Mouse (Mus musculus) small intestine, adult 2 months (tissue): ENCODE results near the gene Trim5. TPM values are rescaled to one million over a fixed set of nuclear protein-coding genes. Genes with fewer than 3 reads are reported as not detected.
"Not testable (repeated sequence)": the region's sequence is repeated elsewhere in the genome, so short reads cannot be mapped to it uniquely, and the experiment has no call there.

ENCODE experiments used
- H3K27ac ChIP-seq: fragments of 200-500 bp; 2 replicates; pipeline ENCODE4 v1.5.1; 2012; ENCODE audit warnings: low read depth, low read length, control low read depth, inconsistent platforms; ENCODE audit not compliant: insufficient read depth
- H3K27me3 ChIP-seq: fragments of 200-500 bp; 2 replicates; pipeline ENCODE4 v1.6.1; 2012; ENCODE audit warnings: mild to moderate bottlenecking, moderate library complexity, low read length, inconsistent platforms; ENCODE audit not compliant: control insufficient read depth, insufficient read depth
- H3K36me3 ChIP-seq: fragments of 200-500 bp; 2 replicates; pipeline ENCODE4 v1.6.1; 2012; ENCODE audit warnings: mild to moderate bottlenecking, low read length, control low read depth, inconsistent platforms; ENCODE audit not compliant: control insufficient read depth, insufficient read depth
- H3K4me1 ChIP-seq: fragments of 200-500 bp; 2 replicates; pipeline ENCODE4 v1.6.1; 2012; ENCODE audit warnings: low read length, inconsistent platforms, mixed read lengths; ENCODE audit not compliant: control insufficient read depth, insufficient read depth, insufficient read length
- H3K4me3 ChIP-seq: fragments of 200-500 bp; 2 replicates; pipeline ENCODE4 v1.5.1; 2012; ENCODE audit warnings: low read depth, mild to moderate bottlenecking, control low read depth, inconsistent platforms, low read length, moderate library complexity
- CTCF ChIP-seq: fragments of 200-500 bp; IDR thresholded peaks from 2 replicates; pipeline ENCODE4 v1.5.1; 2012; ENCODE audit warnings: low read depth, mild to moderate bottlenecking, control low read depth, inconsistent platforms, low read length, moderate library complexity, mixed read lengths; ENCODE audit not compliant: insufficient replicate concordance, insufficient read length; ENCODE audit errors: extremely low read depth
- POLR2A ChIP-seq: fragments of 200-500 bp; IDR thresholded peaks from 2 replicates; pipeline ENCODE4 v1.6.1; 2012; ENCODE audit warnings: low read depth, mild to moderate bottlenecking, control low read depth, inconsistent platforms, low read length, moderate library complexity
- WGBS: fragments of 180-500 bp; shearing (Covaris S2); methylation state at CpG from one replicate; pipeline ENCODE4 v1.1.7; 2018; 5-methylcytosine and 5-hydroxymethylcytosine counted together
- polyA plus RNA-seq: library from polyadenylated mRNA; depleted of rRNA; stranded (reverse); fragments of >200 nt; gene quantifications from 2 replicates; pipeline ENCODE4 v1.2.3, GENCODE M21; 2012

Trim5 gene
- polyA plus RNA-seq, 1 experiment, result 0.70 TPM

DNA sequence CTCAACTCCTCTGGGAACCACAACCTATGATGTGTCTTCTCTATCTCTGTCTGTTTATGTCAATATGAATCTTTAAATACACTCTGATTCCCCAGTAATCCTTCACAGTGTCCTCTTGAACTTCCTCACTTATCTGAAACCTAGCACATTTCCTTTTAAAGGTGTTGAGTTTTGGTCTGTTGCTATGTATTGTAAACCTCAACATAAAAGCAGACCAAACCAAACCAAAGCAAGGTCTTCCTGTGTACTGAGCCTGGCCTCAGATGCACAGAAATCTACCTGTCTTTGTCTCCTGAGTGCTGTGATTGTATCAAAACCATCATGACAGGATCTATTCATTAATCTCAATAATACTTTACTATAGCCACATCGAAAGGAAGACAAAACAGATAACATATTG, 2.7 kb upstream of the Trim5 start:
- 82% methylated on average over 1 of the region's 1 CpGs for WGBS
- no peak for TF ChIP-seq CTCF
- no peak for TF ChIP-seq POLR2A
- Histone ChIP-seq H3K27me3 (no peaks in the 10 kb centered on the region), H3K27ac (peak overlapping the region; percentile 79), H3K36me3 (no peaks in the 10 kb centered on the region), H3K4me1 (peaks cover 2% of the 10 kb centered on the region; the same call in 1 of the 2 replicates), H3K4me3 (no peak overlapping the region)

DNA sequence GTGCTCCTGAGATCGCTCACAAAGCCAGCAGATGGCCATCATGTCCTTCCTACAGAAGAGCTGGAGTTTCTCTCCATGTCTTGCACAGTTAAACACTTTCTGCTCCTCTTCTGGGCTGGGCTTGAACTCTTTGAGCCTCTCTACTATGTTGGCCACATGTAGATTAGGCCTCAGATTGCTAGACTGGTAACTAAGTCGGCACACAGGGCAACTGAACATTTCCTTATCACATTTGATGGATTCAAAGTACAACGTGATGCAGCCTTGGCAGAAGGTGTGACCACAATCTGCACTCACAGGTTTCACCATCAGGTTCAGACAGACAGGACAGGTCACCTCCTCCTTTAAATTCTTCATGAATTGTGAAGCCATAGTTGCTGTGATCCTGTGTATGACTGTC, 8.5 kb downstream of the Trim5 start:
- not testable (repeated sequence) for H3K27me3 ChIP-seq, H3K36me3 ChIP-seq, H3K4me3 ChIP-seq, H3K4me1 ChIP-seq
- H3K27ac ChIP-seq, result peak overlapping the region; percentile 27; the same call in 1 of the 2 replicates
- 45% methylated on average over 3 of the region's 3 CpGs for WGBS

DNA sequence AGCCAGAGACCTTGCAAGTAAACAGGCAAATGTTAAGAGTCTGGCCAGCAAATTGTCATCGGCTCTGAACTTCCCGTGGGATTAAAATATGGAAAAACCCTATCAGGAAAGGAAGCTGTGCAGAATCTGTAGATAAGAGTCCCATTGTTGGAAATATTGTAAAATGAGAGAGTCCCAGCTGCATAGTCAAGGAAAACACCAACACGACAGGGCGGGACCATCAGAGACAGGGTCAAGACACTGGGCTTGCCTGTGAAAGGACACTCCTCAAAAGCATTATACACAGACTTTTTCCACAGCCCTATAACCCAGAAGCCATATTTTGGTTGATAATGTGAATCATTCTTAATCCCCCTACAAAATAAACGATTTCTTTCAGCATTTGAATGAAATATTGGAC, 22.6 kb downstream of the Trim5 start:
- not testable (repeated sequence) for H3K27me3 ChIP-seq, H3K4me3 ChIP-seq, H3K36me3 ChIP-seq, H3K27ac ChIP-seq, H3K4me1 ChIP-seq
- 74% methylated on average over 5 of the region's 5 CpGs for WGBS

DNA sequence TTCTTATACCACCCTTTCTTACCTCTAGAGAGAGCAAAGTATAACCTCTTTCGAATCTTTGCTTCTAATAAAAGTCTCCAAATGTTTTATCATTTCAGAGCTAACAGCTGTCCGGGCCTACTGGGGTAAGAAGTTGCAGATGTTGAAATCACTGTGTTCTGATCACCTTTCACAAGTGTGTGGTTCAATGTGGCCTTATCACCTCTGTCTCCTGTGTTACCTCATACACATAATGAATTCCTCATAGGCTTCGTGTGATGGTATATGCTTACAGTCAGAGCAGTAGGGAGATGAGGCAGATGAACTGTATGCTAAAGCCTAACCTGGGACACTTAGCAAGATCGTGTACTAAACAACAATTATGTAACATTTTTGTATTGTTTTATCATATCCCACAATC, 27.5 kb downstream of the Trim5 start:
- not testable (repeated sequence) for H3K27ac ChIP-seq, H3K27me3 ChIP-seq, H3K4me1 ChIP-seq, H3K4me3 ChIP-seq, H3K36me3 ChIP-seq
- WGBS, result 80% methylated on average over 4 of the region's 4 CpGs

DNA sequence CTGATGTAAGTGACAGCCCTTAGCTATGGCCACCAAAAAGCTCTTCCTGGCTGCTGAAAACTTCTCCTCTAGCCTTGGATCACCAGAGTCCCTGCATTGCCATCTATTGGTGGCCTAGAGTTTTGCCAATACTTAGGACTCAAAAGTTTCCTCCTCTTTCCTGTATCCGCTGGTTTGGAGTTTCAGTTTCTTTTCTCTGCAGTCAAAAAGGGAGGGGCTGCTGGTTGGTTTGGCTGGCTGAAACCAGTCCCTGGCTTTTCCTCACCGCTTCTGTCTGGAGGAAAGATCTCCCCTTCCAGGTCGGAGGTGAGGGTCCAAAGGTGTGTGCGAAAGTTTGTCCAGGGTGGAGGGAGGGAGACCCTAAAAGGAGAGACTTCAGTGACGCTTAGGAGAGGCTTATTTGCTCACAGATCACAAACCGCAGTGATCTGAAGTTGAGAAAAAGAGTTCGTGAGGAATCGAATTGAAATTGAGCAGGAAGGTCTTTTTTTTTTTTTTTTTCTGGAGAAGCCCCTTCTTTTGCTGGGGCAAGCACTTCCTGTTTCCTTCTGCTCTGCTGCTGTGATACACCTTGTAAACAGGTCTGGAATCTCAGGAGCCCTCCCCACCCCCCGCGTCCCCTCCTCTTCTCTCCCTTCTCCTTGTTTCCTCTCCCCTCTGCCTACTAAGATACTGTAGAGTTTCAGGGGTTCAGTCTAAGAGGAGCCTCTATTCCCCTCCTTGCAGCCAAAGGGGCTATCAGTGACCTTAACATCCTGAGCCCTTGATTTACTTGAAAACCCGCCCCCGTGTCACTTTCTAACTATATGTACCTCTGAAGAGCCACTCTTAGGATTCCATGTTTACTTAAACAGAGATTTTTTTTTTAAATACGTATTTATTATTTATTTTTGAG, 43.4 kb downstream of the Trim5 start, which contains the start of gene Trim34a:
Gene Trim34a (plus strand): TSS at position 171 of the 895 bp plus-strand sequence.
- 6% methylated on average over 13 of the region's 13 CpGs for WGBS
- TF ChIP-seq POLR2A, result no peak; the same call in 1 of the 2 replicates
- no peak; the same call in 1 of the 2 replicates for TF ChIP-seq CTCF

DNA sequence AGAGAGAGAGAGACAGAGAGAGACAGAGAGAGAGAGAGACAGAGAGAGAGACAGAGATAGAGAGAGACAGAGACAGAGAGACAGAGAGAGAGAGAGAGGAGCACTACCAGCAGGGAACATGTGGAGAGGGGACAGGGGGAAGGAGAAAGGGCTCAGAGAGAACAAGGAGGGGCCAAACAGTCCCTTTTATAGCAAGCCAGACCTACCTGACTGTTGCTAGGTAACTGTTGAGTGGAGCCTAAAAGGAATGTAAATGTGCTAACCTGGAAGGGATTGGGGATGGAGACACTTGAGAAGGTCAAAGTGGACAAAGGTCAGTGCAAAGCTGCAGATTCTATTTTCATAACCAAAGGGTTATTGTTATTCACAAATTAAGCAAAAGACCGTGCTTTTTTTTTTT, 44.3 kb downstream of the Trim5 start:
- Histone ChIP-seq H3K36me3 (no peaks in the 10 kb centered on the region), H3K27me3 (no peaks in the 10 kb centered on the region), H3K4me1 (peaks cover 1% of the 10 kb centered on the region; the same call in 1 of the 2 replicates), H3K4me3 (no peak overlapping the region), H3K27ac (no peak overlapping the region)
- WGBS, result 68% methylated on average over 1 of the region's 1 CpGs
- TF ChIP-seq CTCF, result no peak
- no peak for TF ChIP-seq POLR2A

More for the DNA sequence above, 43.4 kb downstream of the Trim5 start, which contains the start of gene Trim34a:
- Histone ChIP-seq H3K4me1 (peaks cover 1% of the 10 kb centered on the region; the same call in 1 of the 2 replicates), H3K27me3 (no peaks in the 10 kb centered on the region), H3K27ac (peak within 1 kb of the TSS; percentile 84), H3K4me3 (peak within 1 kb of the TSS; percentile 83), H3K36me3 (no peaks in the 10 kb centered on the region)

DNA sequence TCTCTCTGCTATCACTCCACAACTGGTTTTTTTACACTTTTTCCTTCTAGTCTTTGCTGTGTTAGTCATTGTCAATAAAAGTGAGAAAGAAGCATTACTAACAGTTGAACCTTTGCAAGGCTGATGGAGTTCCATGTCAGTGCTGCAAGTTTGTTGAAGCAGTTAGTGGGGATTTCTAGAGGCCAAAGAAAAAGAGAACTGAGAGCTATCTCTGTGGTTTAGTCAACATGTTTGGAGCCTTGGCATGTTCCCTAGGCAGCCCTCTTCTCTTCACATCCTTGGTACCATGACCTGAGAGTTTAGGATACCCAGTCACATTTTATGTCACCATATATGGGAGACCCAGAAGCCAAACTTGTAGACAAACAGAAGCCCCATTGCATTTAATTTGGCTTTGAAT, 47.0 kb downstream of the Trim5 start:
- TF ChIP-seq POLR2A (no peak), CTCF (no peak)
- Histone ChIP-seq H3K4me1 (peaks cover 1% of the 10 kb centered on the region; the same call in 1 of the 2 replicates), H3K27me3 (no peaks in the 10 kb centered on the region), H3K4me3 (no peak overlapping the region), H3K27ac (no peak overlapping the region), H3K36me3 (no peaks in the 10 kb centered on the region)
